Mouse (Mus musculus) testis, adult 2 months (tissue): Measurements from ENCODE around the gene Fam219a.

Source experiments
- CTCF ChIP-seq: fragments of 200-500 bp; IDR thresholded peaks from 2 replicates; pipeline ENCODE4 v1.5.1; 2012; ENCODE audit warnings: low read depth, mild to moderate bottlenecking, inconsistent platforms, low read length, moderate library complexity; ENCODE audit not compliant: control insufficient read depth, insufficient read depth, insufficient replicate concordance
- POLR2A ChIP-seq: fragments of 200-500 bp; IDR thresholded peaks from 2 replicates; pipeline ENCODE4 v1.6.1; 2012; ENCODE audit warnings: low read depth, mild to moderate bottlenecking, inconsistent platforms, low read length, moderate library complexity; ENCODE audit not compliant: control insufficient read depth

GRCm38 (mm10) chr4:41506906-41507305 is 62.4 kb downstream of the Fam219a start:
- TF ChIP-seq CTCF (no peak), POLR2A (peak; percentile 63; the same call in 1 of the 2 replicates)
